Mouse (Mus musculus): ENCODE measurements around the gene Mast1. TPM values are rescaled to one million over a fixed set of nuclear protein-coding genes. Genes with fewer than 3 reads are reported as not detected.

Gene Mast1
- polyA plus RNA-seq, 1 experiment from 2014 or later, result 0.27 TPM

GRCm38 (mm10) chr8:84947241-84947545 is 10.0 kb upstream of the Mast1 start:
- peaks cover 4% of the 10 kb centered on the region; the same call in 1 of the 2 replicates for H3K4me1 ChIP-seq (ENCODE audit: control insufficient read depth, insufficient read depth, low read length)
- H3K4me3 ChIP-seq (ENCODE audit: low read depth, low read length), result no peak overlapping the region
- peaks cover 69% of the 10 kb centered on the region for H3K27me3 ChIP-seq (ENCODE audit: control insufficient read depth, insufficient read depth, low read length)
- H3K9ac ChIP-seq (ENCODE audit: low read depth, low read length), result no peak overlapping the region
- WGBS (ENCODE audit: insufficient replicate concordance), result 14% methylated on average over 9 of the region's 9 CpGs
- no peak overlapping the region for H3K27ac ChIP-seq (ENCODE audit: low read depth, low read length)
- no peaks in the 10 kb centered on the region for H3K9me3 ChIP-seq (replicated peaks; ENCODE audit: control insufficient read depth, low read length)
- H3K36me3 ChIP-seq (ENCODE audit: control insufficient read depth, insufficient read depth, low read length), result no peaks in the 10 kb centered on the region
- H3K4me2 ChIP-seq, result no peak overlapping the region
- no peak for ATAC-seq (replicated peaks; ENCODE audit: insufficient number of reproducible peaks, low FRiP score, low TSS enrichment)

- peak within 1 kb of the TSS; percentile 75 for H3K4me2 ChIP-seq
- H3K9me3 ChIP-seq (replicated peaks; ENCODE audit: control insufficient read depth, low read length), result no peaks in the 10 kb centered on the region
- peaks cover 69% of the 10 kb centered on the region for H3K27me3 ChIP-seq (ENCODE audit: control insufficient read depth, insufficient read depth, low read length)
- H3K4me1 ChIP-seq (ENCODE audit: control insufficient read depth, insufficient read depth, low read length), result peaks cover 4% of the 10 kb centered on the region; the same call in 1 of the 2 replicates
- H3K4me3 ChIP-seq (ENCODE audit: low read depth, low read length), result peak within 1 kb of the TSS; percentile 43
- no peak within 1 kb of the TSS for H3K27ac ChIP-seq (ENCODE audit: low read depth, low read length)
- H3K36me3 ChIP-seq (ENCODE audit: control insufficient read depth, insufficient read depth, low read length), result no peaks in the 10 kb centered on the region
- WGBS (ENCODE audit: insufficient replicate concordance), result 12% methylated on average over 17 of the region's 17 CpGs
- H3K9ac ChIP-seq (ENCODE audit: low read depth, low read length), result no peak within 1 kb of the TSS
- ATAC-seq (replicated peaks; ENCODE audit: insufficient number of reproducible peaks, low FRiP score, low TSS enrichment), result no peak
Measured at GRCm38 (mm10) chr8:84946528-84947240, 9.5 kb upstream of the Mast1 start, which contains the start of gene Rtbdn. Gene Rtbdn, plus strand, starts transcription at chr8:84946991.

GRCm38 (mm10) chr8:84945633-84946527 is 8.7 kb upstream of the Mast1 start:
- Histone ChIP-seq H3K9ac (ENCODE audit: low read depth, low read length) (no peak overlapping the region), H3K4me2 (peak overlapping the region; percentile 75), H3K4me3 (ENCODE audit: low read depth, low read length) (peak overlapping the region; percentile 43), H3K9me3 (replicated peaks; ENCODE audit: control insufficient read depth, low read length) (no peaks in the 10 kb centered on the region), H3K36me3 (ENCODE audit: control insufficient read depth, insufficient read depth, low read length) (no peaks in the 10 kb centered on the region), H3K4me1 (ENCODE audit: control insufficient read depth, insufficient read depth, low read length) (peaks cover 4% of the 10 kb centered on the region; the same call in 1 of the 2 replicates), H3K27ac (ENCODE audit: low read depth, low read length) (no peak overlapping the region), H3K27me3 (ENCODE audit: control insufficient read depth, insufficient read depth, low read length) (peaks cover 69% of the 10 kb centered on the region)
- under 1% methylated on average over 47 of the region's 67 CpGs for WGBS (ENCODE audit: insufficient replicate concordance)
- ATAC-seq (replicated peaks; ENCODE audit: insufficient number of reproducible peaks, low FRiP score, low TSS enrichment), result 0 out of 2 replicates have a peak, but pooled peaks have one; percentile 29

GRCm38 (mm10) chr8:84945235-84945632 is 8.1 kb upstream of the Mast1 start:
- peak overlapping the region; percentile 75; the same call in 1 of the 2 replicates for H3K4me2 ChIP-seq
- 0 out of 2 replicates have a peak, but pooled peaks have one; percentile 7 for ATAC-seq (replicated peaks; ENCODE audit: insufficient number of reproducible peaks, low FRiP score, low TSS enrichment)
- H3K36me3 ChIP-seq (ENCODE audit: control insufficient read depth, insufficient read depth, low read length), result no peaks in the 10 kb centered on the region
- peak overlapping the region; percentile 43; the same call in 1 of the 2 replicates for H3K4me3 ChIP-seq (ENCODE audit: low read depth, low read length)
- H3K9ac ChIP-seq (ENCODE audit: low read depth, low read length), result no peak overlapping the region
- H3K27me3 ChIP-seq (ENCODE audit: control insufficient read depth, insufficient read depth, low read length), result peaks cover 69% of the 10 kb centered on the region
- H3K4me1 ChIP-seq (ENCODE audit: control insufficient read depth, insufficient read depth, low read length), result peaks cover 4% of the 10 kb centered on the region; the same call in 1 of the 2 replicates
- no peak overlapping the region for H3K27ac ChIP-seq (ENCODE audit: low read depth, low read length)
- WGBS (ENCODE audit: insufficient replicate concordance), result 11% methylated on average over 11 of the region's 11 CpGs
- H3K9me3 ChIP-seq (replicated peaks; ENCODE audit: control insufficient read depth, low read length), result no peaks in the 10 kb centered on the region

GRCm38 (mm10) chr8:84944478-84945160 is 7.5 kb upstream of the Mast1 start:
- WGBS (ENCODE audit: insufficient replicate concordance), result 3% methylated on average over 26 of the region's 26 CpGs
- Histone ChIP-seq H3K27me3 (ENCODE audit: control insufficient read depth, insufficient read depth, low read length) (peaks cover 64% of the 10 kb centered on the region), H3K4me3 (ENCODE audit: low read depth, low read length) (no peak overlapping the region)

GRCm38 (mm10) chr8:84943699-84944098 is 6.5 kb upstream of the Mast1 start:
- H3K4me1 ChIP-seq (ENCODE audit: control insufficient read depth, insufficient read depth, low read length), result peaks cover 4% of the 10 kb centered on the region; the same call in 1 of the 2 replicates
- no peak overlapping the region for H3K4me3 ChIP-seq (ENCODE audit: low read depth, low read length)
- H3K9ac ChIP-seq (ENCODE audit: low read depth, low read length), result no peak overlapping the region
- ATAC-seq (replicated peaks; ENCODE audit: insufficient number of reproducible peaks, low FRiP score, low TSS enrichment), result no peak
- no peaks in the 10 kb centered on the region for H3K36me3 ChIP-seq (ENCODE audit: control insufficient read depth, insufficient read depth, low read length)
- peaks cover 66% of the 10 kb centered on the region for H3K27me3 ChIP-seq (ENCODE audit: control insufficient read depth, insufficient read depth, low read length)
- H3K27ac ChIP-seq (ENCODE audit: low read depth, low read length), result no peak overlapping the region
- H3K4me2 ChIP-seq, result no peak overlapping the region
- H3K9me3 ChIP-seq (replicated peaks; ENCODE audit: control insufficient read depth, low read length), result no peaks in the 10 kb centered on the region
- WGBS (ENCODE audit: insufficient replicate concordance), result 21% methylated on average over 4 of the region's 4 CpGs

More at GRCm38 (mm10) chr8:84944478-84945160, 7.5 kb upstream of the Mast1 start:
- no peaks in the 10 kb centered on the region for H3K9me3 ChIP-seq (replicated peaks; ENCODE audit: control insufficient read depth, low read length)
- peaks cover 4% of the 10 kb centered on the region; the same call in 1 of the 2 replicates for H3K4me1 ChIP-seq (ENCODE audit: control insufficient read depth, insufficient read depth, low read length)
- ATAC-seq (replicated peaks; ENCODE audit: insufficient number of reproducible peaks, low FRiP score, low TSS enrichment), result peak; percentile 57; the same call in 1 of the 2 replicates
- no peak overlapping the region for H3K9ac ChIP-seq (ENCODE audit: low read depth, low read length)
- no peaks in the 10 kb centered on the region for H3K36me3 ChIP-seq (ENCODE audit: control insufficient read depth, insufficient read depth, low read length)
- H3K4me2 ChIP-seq, result peak overlapping the region; percentile 14; the same call in 1 of the 2 replicates
- H3K27ac ChIP-seq (ENCODE audit: low read depth, low read length), result no peak overlapping the region

- H3K4me2 ChIP-seq, result peak overlapping the region; percentile 78
- no peaks in the 10 kb centered on the region for H3K9me3 ChIP-seq (replicated peaks; ENCODE audit: control insufficient read depth, low read length)
- peaks cover 71% of the 10 kb centered on the region for H3K27me3 ChIP-seq (ENCODE audit: control insufficient read depth, insufficient read depth, low read length)
- 65% methylated on average over 13 of the region's 13 CpGs for WGBS (ENCODE audit: insufficient replicate concordance)
- no peak overlapping the region for H3K9ac ChIP-seq (ENCODE audit: low read depth, low read length)
- peaks cover 18% of the 10 kb centered on the region for H3K4me1 ChIP-seq (ENCODE audit: control insufficient read depth, insufficient read depth, low read length)
- H3K27ac ChIP-seq (ENCODE audit: low read depth, low read length), result no peak overlapping the region
- no peak for ATAC-seq (replicated peaks; ENCODE audit: insufficient number of reproducible peaks, low FRiP score, low TSS enrichment)
- no peak overlapping the region for H3K4me3 ChIP-seq (ENCODE audit: low read depth, low read length)
- no peaks in the 10 kb centered on the region for H3K36me3 ChIP-seq (ENCODE audit: control insufficient read depth, insufficient read depth, low read length)
Measured at GRCm38 (mm10) chr8:84937620-84938485, 694 bp upstream of the Mast1 start.
